Mouse (Mus musculus): ENCODE measurements at regions not wholly inside any gene's neighbourhood (a gene's known extent, or its start where the extent isn't known, plus 50 kb on each side); places are given as distances from the start of the nearest gene placed in this dataset.

DNA sequence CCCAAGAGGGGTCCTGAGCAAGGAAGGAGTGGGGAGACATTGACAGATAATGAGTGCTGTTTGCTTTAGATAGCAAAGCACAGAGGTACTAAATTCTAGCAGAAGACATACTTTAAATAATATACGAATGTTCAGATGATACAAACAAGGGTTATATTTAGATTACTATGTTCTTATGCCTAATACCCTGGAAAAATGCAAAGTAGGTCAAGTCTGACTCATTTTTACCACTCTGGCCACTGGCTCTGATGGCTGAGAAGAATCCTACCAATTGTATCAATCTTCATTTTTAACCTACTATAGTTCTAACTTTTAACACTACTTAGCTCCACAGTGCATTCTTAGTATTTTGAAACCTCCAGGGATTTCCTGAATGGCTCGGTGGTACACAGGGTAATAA is 65.4 kb upstream of the Mphosph6 start:
- TF ChIP-seq CTCF (IDR thresholded peaks at IDR 0.05; ENCODE audit: extremely low read depth, insufficient read depth, insufficient read length, insufficient replicate concordance) (no peak), POLR2A (IDR thresholded peaks at IDR 0.05; ENCODE audit: low read depth, low read length) (no peak)

Data from spleen, adult 2 months (tissue).